Mouse (Mus musculus) neural tube, embryonic 12.5 days (tissue): ENCODE data around the gene Atf4. TPM values are rescaled to one million over a fixed set of nuclear protein-coding genes. Genes with fewer than 3 reads are reported as not detected.

Experiments
- ATAC-seq: fragments of 200-750 bp; cut with Nextera tagmentation; 2 replicates; pipeline ENCODE4 v1.8.0; 2017; ENCODE audit warnings: low read depth, mild to moderate bottlenecking, moderate TSS enrichment, moderate library complexity; ENCODE audit not compliant: low FRiP score
- H3K27ac ChIP-seq: fragments of 300-500 bp; sonication (generic); 2 replicates; pipeline ENCODE4 v1.5.1; 2016
- H3K27me3 ChIP-seq: fragments of 300-500 bp; sonication (generic); replicated peaks from 2 replicates; pipeline ENCODE4 v1.6.1; 2016; ENCODE audit warnings: mild to moderate bottlenecking
- H3K36me3 ChIP-seq: fragments of 300-500 bp; sonication (generic); 2 replicates; pipeline ENCODE4 v1.6.1; 2016; ENCODE audit warnings: mild to moderate bottlenecking
- H3K4me1 ChIP-seq: fragments of 300-500 bp; sonication (generic); 2 replicates; pipeline ENCODE4 v1.6.1; 2016
- H3K4me2 ChIP-seq: fragments of 300-500 bp; sonication (generic); replicated peaks from 2 replicates; pipeline ENCODE4 v1.6.1; 2016; ENCODE audit warnings: mild to moderate bottlenecking
- H3K4me3 ChIP-seq: fragments of 300-500 bp; sonication (generic); 2 replicates; pipeline ENCODE4 v1.5.1; 2016
- H3K9ac ChIP-seq: fragments of 300-500 bp; sonication (generic); 2 replicates; pipeline ENCODE4 v1.6.1; 2016; ENCODE audit warnings: mild to moderate bottlenecking
- H3K9me3 ChIP-seq: fragments of 300-500 bp; sonication (generic); 2 replicates; pipeline ENCODE4 v1.6.1; 2016; ENCODE audit warnings: mild to moderate bottlenecking
- WGBS: fragments of 180-500 bp; shearing (Covaris S2); methylation state at CpG from one replicate; pipeline ENCODE4 v1.1.7; 2016; 5-methylcytosine and 5-hydroxymethylcytosine counted together
- polyA plus RNA-seq: library from polyadenylated mRNA; unstranded; fragments of >200 nt; fragmentation: Nextera tagmentation; extraction: Ambion mirVana; gene quantifications from 2 replicates; pipeline ENCODE4 v1.2.1, GENCODE M21; 2016

The Atf4 gene
- polyA plus RNA-seq, 1 experiment from 2014 or later = 123 TPM

GRCm38 (mm10) chr15:80304188-80304587 is 49.2 kb downstream of the Atf4 start:
- Histone ChIP-seq H3K9ac (no peak overlapping the region), H3K27ac (no peak overlapping the region), H3K36me3 (no peaks in the 10 kb centered on the region), H3K9me3 (no peaks in the 10 kb centered on the region), H3K4me1 (no peaks in the 10 kb centered on the region), H3K4me2 (no peak overlapping the region), H3K27me3 (no peaks in the 10 kb centered on the region), H3K4me3 (no peak overlapping the region)
- WGBS = 73% methylated on average over 12 of the region's 12 CpGs
- ATAC-seq = no peak

GRCm38 (mm10) chr15:80306146-80306545 is 51.2 kb downstream of the Atf4 start:
- Histone ChIP-seq H3K27ac (no peak overlapping the region), H3K27me3 (no peaks in the 10 kb centered on the region), H3K4me1 (no peaks in the 10 kb centered on the region), H3K36me3 (no peaks in the 10 kb centered on the region), H3K4me2 (no peak overlapping the region), H3K9me3 (no peaks in the 10 kb centered on the region), H3K9ac (no peak overlapping the region), H3K4me3 (no peak overlapping the region)
- WGBS = 60% methylated on average over 8 of the region's 8 CpGs
- no peak for ATAC-seq

Other genes with a start within 250 kb of the Atf4 start
- 3.3 TPM in 2 replicates for gene Pdgfb, start 240.2 kb upstream of the Atf4 start, polyA plus RNA-seq
- gene Syngr1, start 163.8 kb upstream of the Atf4 start, polyA plus RNA-seq = 15.8 and 19.6 TPM in 2 replicates
- gene Rpl3, start 163.3 kb upstream of the Atf4 start, polyA plus RNA-seq = 652 and 670 TPM in 2 replicates
- gene Tab1, start 122.1 kb upstream of the Atf4 start, polyA plus RNA-seq = 41.6 and 42.4 TPM in 2 replicates
- gene Mgat3, start 81.5 kb upstream of the Atf4 start, polyA plus RNA-seq = 13.7 and 13.8 TPM in 2 replicates
- gene Mief1, start 21.2 kb upstream of the Atf4 start, polyA plus RNA-seq = 42.1 and 46.0 TPM in 2 replicates
- 9.5 TPM in 1 of 2 replicates, not detected in the other for gene AC140267.1, start 19.3 kb upstream of the Atf4 start, polyA plus RNA-seq
- 63.9 and 65.0 TPM in 2 replicates for gene Rps19bp1, start 9.1 kb downstream of the Atf4 start, polyA plus RNA-seq
- 0.11 and 0.25 TPM in 2 replicates for gene Cacna1i, start 32.1 kb downstream of the Atf4 start, polyA plus RNA-seq